Mouse (Mus musculus): ENCODE data around the gene Pgam1.

DNA sequence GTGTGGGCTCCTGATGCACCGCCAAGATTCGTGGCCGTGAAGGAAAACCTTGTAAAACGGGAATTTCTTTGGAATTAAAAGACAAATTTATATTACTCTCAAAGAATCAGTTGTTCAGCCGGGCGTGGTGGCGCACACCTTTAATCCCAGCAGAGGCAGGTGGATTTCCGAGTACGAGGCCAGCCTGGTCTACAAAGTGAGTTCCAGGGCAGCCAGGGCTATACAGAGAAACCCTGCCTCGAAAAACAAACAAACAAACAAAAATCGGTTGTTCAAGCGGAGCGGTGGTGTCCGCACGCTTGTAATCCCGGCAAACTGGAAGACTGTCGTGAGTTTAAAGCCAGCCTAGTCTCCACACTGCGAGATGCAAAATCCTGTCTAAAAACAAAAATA is 15.4 kb upstream of the Pgam1 start:
- TF ChIP-seq POLR2A (IDR thresholded peaks at IDR 0.05; ENCODE audit: low read depth, low read length) = no peak
- TF ChIP-seq CTCF (IDR thresholded peaks at IDR 0.05; ENCODE audit: borderline replicate concordance, insufficient read depth, low read length) = no peak
